Mouse (Mus musculus) heart, embryonic 16.5 days (tissue): Measurements from ENCODE around the gene Foxn3. TPM values are rescaled to one million over a fixed set of nuclear protein-coding genes. Genes with fewer than 3 reads are reported as not detected.

Experiments
- ATAC-seq: fragments of 200-750 bp; cut with Nextera tagmentation; replicated peaks from 2 replicates; pipeline ENCODE4 v1.8.0; 2017; ENCODE audit warnings: moderate number of reproducible peaks; ENCODE audit not compliant: insufficient read depth, low FRiP score; ENCODE audit errors: extremely low read depth
- H3K27ac ChIP-seq: fragments of 300-500 bp; sonication (generic); 2 replicates; pipeline ENCODE4 v1.5.1; 2014; ENCODE audit warnings: mild to moderate bottlenecking, low read length, control low read depth, moderate library complexity
- H3K27me3 ChIP-seq: fragments of 300-500 bp; sonication (generic); 2 replicates; pipeline ENCODE4 v1.6.1; 2014; ENCODE audit warnings: low read length, mixed read lengths; ENCODE audit not compliant: control insufficient read depth, insufficient read depth
- H3K36me3 ChIP-seq: fragments of 300-500 bp; sonication (generic); 2 replicates; pipeline ENCODE4 v1.6.1; 2014; ENCODE audit not compliant: control insufficient read depth, insufficient read depth
- H3K4me1 ChIP-seq: fragments of 300-500 bp; sonication (generic); 2 replicates; pipeline ENCODE4 v1.6.1; 2014; ENCODE audit warnings: low read length, mixed read lengths; ENCODE audit not compliant: control insufficient read depth, insufficient read depth
- H3K4me2 ChIP-seq: fragments of 300-500 bp; sonication (generic); 2 replicates; pipeline ENCODE4 v1.6.1; 2014; ENCODE audit warnings: low read depth, mild to moderate bottlenecking, control low read depth, low read length
- H3K4me3 ChIP-seq: fragments of 300-500 bp; sonication (generic); 2 replicates; pipeline ENCODE4 v1.5.1; 2014; ENCODE audit warnings: mild to moderate bottlenecking, control low read depth, low read length
- H3K9ac ChIP-seq: fragments of 300-500 bp; sonication (generic); 2 replicates; pipeline ENCODE4 v1.6.1; 2014; ENCODE audit warnings: low read length, control low read depth
- H3K9me3 ChIP-seq: fragments of 300-500 bp; sonication (generic); replicated peaks from 2 replicates; pipeline ENCODE4 v1.6.1; 2016; ENCODE audit warnings: low read length; ENCODE audit not compliant: control insufficient read depth
- WGBS: fragments of 180-500 bp; shearing (Covaris S2); extraction: QIAGEN DNeasy Blood & Tissue Kit; methylation state at CpG from one replicate; pipeline ENCODE4 v1.1.7; 2014; 5-methylcytosine and 5-hydroxymethylcytosine counted together
- polyA plus RNA-seq: library from polyadenylated mRNA; unstranded; fragments of >200 nt; fragmentation: Nextera tagmentation; extraction: Ambion mirVana; gene quantifications from 2 replicates; pipeline ENCODE4 v1.2.1, GENCODE M21; 2015

The Foxn3 gene
- polyA plus RNA-seq, 1 experiment from 2014 or later, result 52.1 TPM

GRCm38 (mm10) chr12:99153664-99154063 is 409.7 kb downstream of the Foxn3 start:
- ATAC-seq, result no peak
- Histone ChIP-seq H3K27ac (no peak overlapping the region), H3K4me1 (no peaks in the 10 kb centered on the region; the same call in 1 of the 2 replicates), H3K27me3 (no peaks in the 10 kb centered on the region), H3K4me2 (no peak overlapping the region), H3K9ac (no peak overlapping the region), H3K36me3 (no peaks in the 10 kb centered on the region), H3K9me3 (0 out of 2 replicates have a peak, but pooled peaks cover 4% of the 10 kb centered on the region), H3K4me3 (no peak overlapping the region)
- WGBS, result 51% methylated on average over 10 of the region's 10 CpGs

- no peak overlapping the region for H3K27ac ChIP-seq
- H3K4me3 ChIP-seq, result no peak overlapping the region
- no peak for ATAC-seq
- H3K4me2 ChIP-seq, result no peak overlapping the region
- H3K27me3 ChIP-seq, result no peaks in the 10 kb centered on the region
- H3K4me1 ChIP-seq, result no peaks in the 10 kb centered on the region; the same call in 1 of the 2 replicates
- H3K9ac ChIP-seq, result no peak overlapping the region
- 42% methylated on average over 4 of the region's 4 CpGs for WGBS
- no peaks in the 10 kb centered on the region for H3K36me3 ChIP-seq
- no peaks in the 10 kb centered on the region for H3K9me3 ChIP-seq
Observed at GRCm38 (mm10) chr12:99150126-99150525, 413.3 kb downstream of the Foxn3 start.

- no peaks in the 10 kb centered on the region for H3K27me3 ChIP-seq
- H3K36me3 ChIP-seq, result no peaks in the 10 kb centered on the region
- no peak overlapping the region for H3K27ac ChIP-seq
- H3K9me3 ChIP-seq, result no peaks in the 10 kb centered on the region
- H3K4me1 ChIP-seq, result no peaks in the 10 kb centered on the region; the same call in 1 of the 2 replicates
- 84% methylated on average over 6 of the region's 6 CpGs for WGBS
- no peak overlapping the region for H3K4me2 ChIP-seq
- H3K4me3 ChIP-seq, result no peak overlapping the region
- ATAC-seq, result no peak
- H3K9ac ChIP-seq, result no peak overlapping the region
Observed at GRCm38 (mm10) chr12:99149193-99149592, 414.2 kb downstream of the Foxn3 start.
